Mouse (Mus musculus): Measurements from ENCODE around the gene Slc1a1. TPM values are rescaled to one million over a fixed set of nuclear protein-coding genes. Genes with fewer than 3 reads are reported as not detected.
A peak's percentile ranks its signal among the peaks of the same experiment; 100 is the strongest.

Slc1a1 gene
- polyA plus RNA-seq, 1 experiment from 2014 or later: 5.9 TPM

- ATAC-seq (ENCODE audit: low FRiP score): no peak
- no peak overlapping the region for H3K9ac ChIP-seq
- 0 out of 2 replicates have a peak, but pooled peaks cover 3% of the 10 kb centered on the region for H3K27me3 ChIP-seq
- no peaks in the 10 kb centered on the region for H3K4me1 ChIP-seq
- no peaks in the 10 kb centered on the region for H3K36me3 ChIP-seq
- no peak overlapping the region for H3K4me3 ChIP-seq
- no peak overlapping the region for H3K4me2 ChIP-seq (replicated peaks)
- H3K9me3 ChIP-seq (replicated peaks): no peaks in the 10 kb centered on the region
- no peak overlapping the region for H3K27ac ChIP-seq
- WGBS: 90% methylated on average over 10 of the region's 10 CpGs
These were observed 28.8 kb downstream of the Slc1a1 start for GRCm38 (mm10) chr19:28863626-28864025.

- Histone ChIP-seq H3K4me3 (no peak overlapping the region), H3K27ac (no peak overlapping the region), H3K27me3 (0 out of 2 replicates have a peak, but pooled peaks cover 3% of the 10 kb centered on the region), H3K9ac (no peak overlapping the region), H3K4me2 (replicated peaks) (no peak overlapping the region), H3K9me3 (replicated peaks) (no peaks in the 10 kb centered on the region), H3K4me1 (no peaks in the 10 kb centered on the region), H3K36me3 (no peaks in the 10 kb centered on the region)
- no peak for ATAC-seq (ENCODE audit: low FRiP score)
- WGBS: 73% methylated on average over 6 of the region's 6 CpGs
These were observed 30.1 kb downstream of the Slc1a1 start for GRCm38 (mm10) chr19:28864981-28865380.

- H3K27me3 ChIP-seq: 0 out of 2 replicates have a peak, but pooled peaks cover 3% of the 10 kb centered on the region
- no peak for ATAC-seq (ENCODE audit: low FRiP score)
- H3K9me3 ChIP-seq (replicated peaks): no peaks in the 10 kb centered on the region
- no peak overlapping the region for H3K4me2 ChIP-seq (replicated peaks)
- WGBS: 86% methylated on average over 1 of the region's 1 CpGs
- no peaks in the 10 kb centered on the region for H3K36me3 ChIP-seq
- H3K9ac ChIP-seq: no peak overlapping the region
- H3K4me3 ChIP-seq: no peak overlapping the region
- no peaks in the 10 kb centered on the region for H3K4me1 ChIP-seq
- H3K27ac ChIP-seq: no peak overlapping the region
These were observed 30.7 kb downstream of the Slc1a1 start for GRCm38 (mm10) chr19:28865501-28865900.

- H3K4me2 ChIP-seq (replicated peaks): no peak overlapping the region
- H3K9me3 ChIP-seq (replicated peaks): no peaks in the 10 kb centered on the region
- H3K27ac ChIP-seq: no peak overlapping the region
- H3K4me1 ChIP-seq: no peaks in the 10 kb centered on the region
- ATAC-seq (ENCODE audit: low FRiP score): no peak
- H3K9ac ChIP-seq: no peak overlapping the region
- H3K27me3 ChIP-seq: 0 out of 2 replicates have a peak, but pooled peaks cover 3% of the 10 kb centered on the region
- WGBS: 91% methylated on average over 6 of the region's 6 CpGs
- no peak overlapping the region for H3K4me3 ChIP-seq
- no peaks in the 10 kb centered on the region for H3K36me3 ChIP-seq
These were observed 34.5 kb downstream of the Slc1a1 start for GRCm38 (mm10) chr19:28869251-28869855.

- H3K27ac ChIP-seq: no peak overlapping the region
- H3K36me3 ChIP-seq: no peaks in the 10 kb centered on the region
- H3K4me2 ChIP-seq (replicated peaks): no peak overlapping the region
- 0 out of 2 replicates have a peak, but pooled peaks cover 3% of the 10 kb centered on the region for H3K27me3 ChIP-seq
- H3K9ac ChIP-seq: no peak overlapping the region
- ATAC-seq (ENCODE audit: low FRiP score): no peak
- WGBS: 78% methylated on average over 2 of the region's 2 CpGs
- H3K4me3 ChIP-seq: no peak overlapping the region
- H3K9me3 ChIP-seq (replicated peaks): no peaks in the 10 kb centered on the region
- H3K4me1 ChIP-seq: no peaks in the 10 kb centered on the region
These were observed 35.5 kb downstream of the Slc1a1 start for GRCm38 (mm10) chr19:28870351-28870750.

GRCm38 (mm10) chr19:28879476-28879875, 44.6 kb downstream of the Slc1a1 start:
- ATAC-seq (ENCODE audit: low FRiP score): no peak
- Histone ChIP-seq H3K27ac (no peak overlapping the region), H3K27me3 (no peaks in the 10 kb centered on the region), H3K9me3 (replicated peaks) (no peaks in the 10 kb centered on the region), H3K4me1 (0 out of 2 replicates have a peak, but pooled peaks cover 3% of the 10 kb centered on the region), H3K36me3 (no peaks in the 10 kb centered on the region), H3K9ac (no peak overlapping the region), H3K4me2 (replicated peaks) (no peak overlapping the region), H3K4me3 (no peak overlapping the region)
- WGBS: 94% methylated on average over 2 of the region's 2 CpGs

GRCm38 (mm10) chr19:28883126-28883525, 48.3 kb downstream of the Slc1a1 start:
- Histone ChIP-seq H3K36me3 (no peaks in the 10 kb centered on the region), H3K27ac (no peak overlapping the region), H3K27me3 (no peaks in the 10 kb centered on the region), H3K9me3 (replicated peaks) (no peaks in the 10 kb centered on the region), H3K9ac (no peak overlapping the region), H3K4me3 (no peak overlapping the region), H3K4me1 (no peaks in the 10 kb centered on the region), H3K4me2 (replicated peaks) (no peak overlapping the region)
- no peak for ATAC-seq (ENCODE audit: low FRiP score)
- WGBS: 50% methylated on average over 1 of the region's 1 CpGs

GRCm38 (mm10) chr19:28888496-28888895, 53.6 kb downstream of the Slc1a1 start:
- ATAC-seq (ENCODE audit: low FRiP score): no peak
- Histone ChIP-seq H3K27ac (no peak overlapping the region), H3K9ac (no peak overlapping the region), H3K27me3 (no peaks in the 10 kb centered on the region), H3K4me2 (replicated peaks) (no peak overlapping the region), H3K4me3 (no peak overlapping the region), H3K4me1 (peaks cover 8% of the 10 kb centered on the region; the same call in 1 of the 2 replicates), H3K9me3 (replicated peaks) (no peaks in the 10 kb centered on the region), H3K36me3 (no peaks in the 10 kb centered on the region)
- 60% methylated on average over 1 of the region's 1 CpGs for WGBS

- no peaks in the 10 kb centered on the region for H3K36me3 ChIP-seq
- 73% methylated on average over 3 of the region's 3 CpGs for WGBS
- H3K9ac ChIP-seq: no peak overlapping the region
- H3K27me3 ChIP-seq: no peaks in the 10 kb centered on the region
- no peak overlapping the region for H3K4me2 ChIP-seq (replicated peaks)
- peaks cover 8% of the 10 kb centered on the region; the same call in 1 of the 2 replicates for H3K4me1 ChIP-seq
- H3K9me3 ChIP-seq (replicated peaks): no peaks in the 10 kb centered on the region
- no peak for ATAC-seq (ENCODE audit: low FRiP score)
- H3K4me3 ChIP-seq: no peak overlapping the region
- H3K27ac ChIP-seq: no peak overlapping the region
These were observed 54.4 kb downstream of the Slc1a1 start for GRCm38 (mm10) chr19:28889251-28889650.

- H3K9ac ChIP-seq: no peak overlapping the region
- no peak overlapping the region for H3K4me2 ChIP-seq (replicated peaks)
- ATAC-seq (ENCODE audit: low FRiP score): no peak
- 74% methylated on average over 5 of the region's 5 CpGs for WGBS
- H3K27ac ChIP-seq: no peak overlapping the region
- H3K27me3 ChIP-seq: no peaks in the 10 kb centered on the region
- peaks cover 8% of the 10 kb centered on the region; the same call in 1 of the 2 replicates for H3K4me1 ChIP-seq
- H3K36me3 ChIP-seq: no peaks in the 10 kb centered on the region
- no peak overlapping the region for H3K4me3 ChIP-seq
- H3K9me3 ChIP-seq (replicated peaks): no peaks in the 10 kb centered on the region
These were observed 56.4 kb downstream of the Slc1a1 start for GRCm38 (mm10) chr19:28891238-28891637.

GRCm38 (mm10) chr19:28891864-28892263, 57.0 kb downstream of the Slc1a1 start:
- H3K4me2 ChIP-seq (replicated peaks): no peak overlapping the region
- no peaks in the 10 kb centered on the region for H3K9me3 ChIP-seq (replicated peaks)
- no peaks in the 10 kb centered on the region for H3K36me3 ChIP-seq
- H3K9ac ChIP-seq: no peak overlapping the region
- no peak overlapping the region for H3K27ac ChIP-seq
- H3K27me3 ChIP-seq: no peaks in the 10 kb centered on the region
- ATAC-seq (ENCODE audit: low FRiP score): peak; percentile 46; the same call in 1 of the 2 replicates
- no peak overlapping the region for H3K4me3 ChIP-seq
- peaks cover 8% of the 10 kb centered on the region; the same call in 1 of the 2 replicates for H3K4me1 ChIP-seq
- 82% methylated on average over 1 of the region's 1 CpGs for WGBS

- no peak overlapping the region for H3K9ac ChIP-seq
- H3K4me1 ChIP-seq: peaks cover 8% of the 10 kb centered on the region; the same call in 1 of the 2 replicates
- no peak overlapping the region for H3K27ac ChIP-seq
- WGBS: 48% methylated on average over 1 of the region's 1 CpGs
- no peak overlapping the region for H3K4me2 ChIP-seq (replicated peaks)
- no peaks in the 10 kb centered on the region for H3K27me3 ChIP-seq
- H3K36me3 ChIP-seq: no peaks in the 10 kb centered on the region
- no peak overlapping the region for H3K4me3 ChIP-seq
- ATAC-seq (ENCODE audit: low FRiP score): no peak
- no peaks in the 10 kb centered on the region for H3K9me3 ChIP-seq (replicated peaks)
These were observed 61.8 kb downstream of the Slc1a1 start for GRCm38 (mm10) chr19:28896639-28897038.

- H3K9ac ChIP-seq: no peak overlapping the region
- no peaks in the 10 kb centered on the region for H3K9me3 ChIP-seq (replicated peaks)
- no peaks in the 10 kb centered on the region for H3K27me3 ChIP-seq
- 0 out of 2 replicates have a peak, but pooled peaks cover 7% of the 10 kb centered on the region for H3K4me1 ChIP-seq
- no peak overlapping the region for H3K4me2 ChIP-seq (replicated peaks)
- no peak overlapping the region for H3K4me3 ChIP-seq
- no peaks in the 10 kb centered on the region for H3K36me3 ChIP-seq
- 85% methylated on average over 9 of the region's 9 CpGs for WGBS
- no peak overlapping the region for H3K27ac ChIP-seq
- ATAC-seq (ENCODE audit: low FRiP score): no peak
These were observed 62.6 kb downstream of the Slc1a1 start for GRCm38 (mm10) chr19:28897497-28897896.
